Mouse (Mus musculus): Measurements from ENCODE around the gene Gm44511. TPM values are rescaled to one million over a fixed set of nuclear protein-coding genes. Genes with fewer than 3 reads are reported as not detected.
"Not testable (repeated sequence)": the region's sequence is repeated elsewhere in the genome, so short reads cannot be mapped to it uniquely, and the experiment has no call there.

Gm44511 gene
- polyA plus RNA-seq, 1 experiment from 2014 or later, result not detected

DNA sequence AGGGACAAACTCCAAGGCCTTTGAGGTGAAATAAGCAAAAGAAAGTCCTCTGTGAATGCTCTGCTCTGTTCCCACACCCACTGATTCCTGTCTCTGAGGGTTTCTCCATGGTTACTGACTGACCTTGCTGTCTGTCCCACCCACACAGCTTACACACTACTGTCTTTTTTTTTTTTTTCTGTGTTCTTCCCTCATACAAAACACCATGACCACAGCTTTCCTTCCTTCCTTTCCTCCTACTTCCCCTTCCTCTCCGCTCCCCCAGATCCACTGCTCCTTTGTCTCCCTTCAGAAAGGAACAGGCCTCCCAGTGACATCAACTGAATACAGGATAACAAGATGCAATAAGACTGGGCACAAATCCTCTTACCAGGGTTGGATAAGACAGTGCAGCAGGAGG is 37.6 kb downstream of the Gm44511 start:
- DNase-seq (no peak), ATAC-seq (ENCODE audit: low FRiP score, low TSS enrichment) (no peak)
- WGBS, result 73% methylated on average over 1 of the region's 1 CpGs
- no peaks in the 10 kb centered on the region for H3K27me3 ChIP-seq (ENCODE audit: control insufficient read depth, insufficient read depth, low read length)
- H3K4me2 ChIP-seq (ENCODE audit: low read length), result no peak overlapping the region
- no peak overlapping the region for H3K4me3 ChIP-seq (replicated peaks; ENCODE audit: low read depth, low read length)
- no peaks in the 10 kb centered on the region for H3K4me1 ChIP-seq (ENCODE audit: control insufficient read depth, insufficient read depth, low read length)
- no peaks in the 10 kb centered on the region for H3K36me3 ChIP-seq (ENCODE audit: control insufficient read depth, insufficient read depth, low read length)
- H3K27ac ChIP-seq (replicated peaks; ENCODE audit: low read depth, low read length), result no peak overlapping the region
- no peaks in the 10 kb centered on the region for H3K9me3 ChIP-seq (ENCODE audit: control insufficient read depth, low read length)
- no peak overlapping the region for H3K9ac ChIP-seq (replicated peaks; ENCODE audit: low read length)

DNA sequence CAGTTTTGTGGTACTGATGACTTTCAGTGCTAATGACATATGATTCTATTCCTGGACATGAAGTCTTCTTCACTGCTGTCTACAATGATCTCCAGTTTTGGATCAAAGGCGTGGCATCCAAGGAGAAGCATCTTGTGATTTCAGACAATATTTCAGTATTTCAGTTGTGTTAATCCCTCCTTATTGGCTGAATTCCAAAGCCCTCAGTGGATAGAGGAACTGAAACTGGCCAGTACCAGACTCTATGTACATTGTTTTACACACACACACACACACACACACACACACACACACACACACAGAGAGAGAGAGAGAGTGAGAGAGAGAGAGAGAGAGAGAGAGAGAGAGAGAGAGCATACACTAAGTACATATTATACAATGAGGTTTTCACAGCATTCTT is 39.7 kb downstream of the Gm44511 start:
- H3K4me3 ChIP-seq (replicated peaks; ENCODE audit: low read depth, low read length); ATAC-seq (ENCODE audit: low FRiP score, low TSS enrichment): not testable (repeated sequence)
- 81% methylated on average over 1 of the region's 1 CpGs for WGBS

DNA sequence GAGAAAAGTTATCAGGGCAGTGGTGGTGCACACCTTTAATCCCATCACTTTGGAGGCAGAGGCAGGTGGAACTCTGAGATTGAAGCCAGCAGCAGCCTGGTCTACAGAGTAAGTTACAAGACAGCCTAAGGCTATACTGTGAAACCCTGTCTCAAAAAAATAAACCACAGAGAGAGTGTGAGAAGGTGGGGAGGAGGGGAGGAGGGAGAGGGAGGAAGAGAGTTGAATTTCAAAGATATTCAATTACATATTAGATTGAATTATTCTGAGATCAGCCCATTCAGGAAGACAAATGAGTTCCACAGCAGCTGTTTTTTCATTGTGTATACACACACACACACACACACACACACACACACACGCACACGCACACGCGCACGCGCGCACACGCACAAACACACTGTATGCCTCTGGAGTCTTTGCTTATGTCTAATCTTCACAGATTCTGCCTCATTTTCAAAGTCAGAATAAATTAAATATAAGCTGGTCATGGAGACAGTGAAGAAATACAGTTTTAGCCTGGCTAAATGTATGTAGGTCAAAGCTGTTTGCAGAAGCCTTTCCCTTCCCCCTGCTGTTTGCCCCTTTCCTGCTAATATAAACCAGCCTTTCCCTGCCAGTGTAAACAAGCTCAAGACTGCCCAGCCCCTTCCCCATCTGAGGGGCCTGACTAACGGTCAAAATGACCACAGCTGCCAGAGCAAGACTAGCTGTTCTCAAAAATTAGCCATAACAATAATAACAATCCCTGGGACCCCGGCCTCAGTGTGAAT is 56.4 kb downstream of the Gm44511 start:
- 83% methylated on average over 10 of the region's 10 CpGs for WGBS
- no peak overlapping the region for H3K27ac ChIP-seq (replicated peaks; ENCODE audit: low read depth, low read length)
- DNase-seq, result peak; percentile 26

More for the DNA sequence above, 39.7 kb downstream of the Gm44511 start:
- not testable (repeated sequence) for DNase-seq; H3K9me3 ChIP-seq (ENCODE audit: control insufficient read depth, low read length); H3K27me3 ChIP-seq (ENCODE audit: control insufficient read depth, insufficient read depth, low read length); H3K4me1 ChIP-seq (ENCODE audit: control insufficient read depth, insufficient read depth, low read length); H3K36me3 ChIP-seq (ENCODE audit: control insufficient read depth, insufficient read depth, low read length); H3K9ac ChIP-seq (replicated peaks; ENCODE audit: low read length); H3K27ac ChIP-seq (replicated peaks; ENCODE audit: low read depth, low read length); H3K4me2 ChIP-seq (ENCODE audit: low read length)

DNA sequence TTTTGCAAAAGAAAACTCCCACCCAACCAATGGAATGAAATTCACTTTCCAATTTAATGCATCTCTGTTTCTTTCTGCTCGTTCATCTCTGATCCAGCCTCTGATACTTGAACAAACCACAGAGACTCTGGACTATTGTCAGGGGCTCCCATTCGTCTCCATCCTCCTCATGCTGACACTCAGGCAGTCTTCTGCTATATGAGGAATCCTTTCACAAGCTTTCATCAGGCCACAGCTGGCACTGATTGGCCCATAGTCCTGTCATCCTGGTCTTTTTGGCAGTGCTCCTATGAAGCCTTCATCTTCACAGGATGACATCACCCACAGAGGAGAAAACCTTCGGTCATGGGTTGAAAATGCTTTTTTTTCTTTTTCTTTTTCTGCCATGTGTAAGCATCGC is 58.1 kb downstream of the Gm44511 start:
- DNase-seq (no peak), ATAC-seq (ENCODE audit: low FRiP score, low TSS enrichment) (no peak)
- Histone ChIP-seq H3K4me1 (ENCODE audit: control insufficient read depth, insufficient read depth, low read length) (no peaks in the 10 kb centered on the region; the same call in 1 of the 2 replicates), H3K4me3 (replicated peaks; ENCODE audit: low read depth, low read length) (no peak overlapping the region), H3K27ac (replicated peaks; ENCODE audit: low read depth, low read length) (no peak overlapping the region), H3K27me3 (ENCODE audit: control insufficient read depth, insufficient read depth, low read length) (no peaks in the 10 kb centered on the region), H3K36me3 (ENCODE audit: control insufficient read depth, insufficient read depth, low read length) (no peaks in the 10 kb centered on the region), H3K9me3 (ENCODE audit: control insufficient read depth, low read length) (no peaks in the 10 kb centered on the region), H3K4me2 (ENCODE audit: low read length) (no peak overlapping the region), H3K9ac (replicated peaks; ENCODE audit: low read length) (no peak overlapping the region)
- WGBS, result 82% methylated on average over 4 of the region's 4 CpGs

More for the DNA sequence above, 56.4 kb downstream of the Gm44511 start:
- Histone ChIP-seq H3K4me2 (ENCODE audit: low read length) (no peak overlapping the region), H3K4me1 (ENCODE audit: control insufficient read depth, insufficient read depth, low read length) (no peaks in the 10 kb centered on the region; the same call in 1 of the 2 replicates), H3K4me3 (replicated peaks; ENCODE audit: low read depth, low read length) (no peak overlapping the region), H3K36me3 (ENCODE audit: control insufficient read depth, insufficient read depth, low read length) (no peaks in the 10 kb centered on the region), H3K9ac (replicated peaks; ENCODE audit: low read length) (no peak overlapping the region), H3K27me3 (ENCODE audit: control insufficient read depth, insufficient read depth, low read length) (no peaks in the 10 kb centered on the region), H3K9me3 (ENCODE audit: control insufficient read depth, low read length) (no peaks in the 10 kb centered on the region)
- no peak for ATAC-seq (ENCODE audit: low FRiP score, low TSS enrichment)

DNA sequence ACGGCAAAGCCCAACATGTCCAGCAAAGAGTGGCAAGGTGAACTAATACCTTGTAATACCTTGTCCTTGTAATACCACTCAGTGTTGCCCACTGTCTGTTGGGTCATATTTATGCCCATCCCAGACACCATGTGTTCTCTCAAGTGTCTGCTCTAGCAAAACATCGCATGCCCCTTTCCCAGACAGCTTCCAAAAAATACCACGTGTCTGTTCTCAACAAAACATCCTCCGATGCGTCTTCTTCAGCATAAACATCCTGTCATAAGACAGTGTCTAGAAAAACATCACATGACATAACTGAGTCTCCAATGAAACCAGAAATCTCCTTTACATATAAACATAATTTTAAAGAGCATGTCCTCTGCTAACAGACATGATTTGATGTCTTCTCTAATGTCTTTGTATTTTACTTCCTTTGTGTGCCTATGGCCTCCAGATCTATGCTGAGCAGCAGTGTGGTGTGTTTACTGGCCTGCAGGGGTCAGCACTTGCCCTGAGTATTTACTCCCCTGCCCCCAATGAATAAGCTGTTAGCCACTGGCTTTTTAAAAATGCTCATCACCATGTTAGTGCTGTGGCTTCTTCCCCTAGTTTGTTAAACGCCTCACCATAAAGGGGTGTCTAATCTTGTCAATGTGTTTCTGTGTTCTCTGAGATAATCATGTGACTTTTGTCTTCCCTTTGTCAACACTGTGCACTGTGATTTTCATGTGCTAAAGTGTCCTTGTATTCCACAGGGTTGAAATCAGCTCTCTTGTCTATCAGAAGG is 59.4 kb downstream of the Gm44511 start:
- H3K4me1 ChIP-seq (ENCODE audit: control insufficient read depth, insufficient read depth, low read length); H3K4me3 ChIP-seq (replicated peaks; ENCODE audit: low read depth, low read length); H3K9me3 ChIP-seq (ENCODE audit: control insufficient read depth, low read length); H3K9ac ChIP-seq (replicated peaks; ENCODE audit: low read length); H3K27me3 ChIP-seq (ENCODE audit: control insufficient read depth, insufficient read depth, low read length); H3K36me3 ChIP-seq (ENCODE audit: control insufficient read depth, insufficient read depth, low read length): not testable (repeated sequence)
- DNase-seq, result peak; percentile 84
- Histone ChIP-seq H3K27ac (replicated peaks; ENCODE audit: low read depth, low read length) (peak overlapping the region; percentile 63; the same call in 1 of the 2 replicates), H3K4me2 (ENCODE audit: low read length) (0 out of 2 replicates have a peak overlapping the region, but pooled peaks have one; percentile 7)
- ATAC-seq (ENCODE audit: low FRiP score, low TSS enrichment), result peak; percentile 49; the same call in 1 of the 2 replicates
- WGBS, result 64% methylated on average over 6 of the region's 6 CpGs

DNA sequence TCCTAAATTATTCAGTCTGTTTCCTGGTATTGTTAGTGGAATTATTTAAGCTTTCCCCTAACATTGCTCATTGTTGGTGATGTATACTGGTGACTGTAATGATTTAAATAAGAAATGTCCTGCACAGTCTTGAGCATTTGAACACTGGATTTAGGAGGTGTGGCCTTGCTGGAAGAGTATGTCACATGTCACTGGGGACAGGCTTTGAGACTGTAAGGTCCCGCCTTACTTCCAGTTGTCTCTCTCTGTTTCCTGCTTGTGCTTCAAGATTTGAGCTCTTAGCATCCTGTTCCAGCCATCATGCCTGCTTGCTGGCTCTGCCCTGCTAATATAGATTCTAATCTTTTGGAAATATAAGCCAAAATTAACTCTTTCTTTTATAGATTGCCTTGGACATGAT is 60.9 kb downstream of the Gm44511 start:
- Histone ChIP-seq H3K9ac (replicated peaks; ENCODE audit: low read length) (no peak overlapping the region), H3K36me3 (ENCODE audit: control insufficient read depth, insufficient read depth, low read length) (no peaks in the 10 kb centered on the region), H3K27me3 (ENCODE audit: control insufficient read depth, insufficient read depth, low read length) (no peaks in the 10 kb centered on the region), H3K4me2 (ENCODE audit: low read length) (no peak overlapping the region), H3K4me3 (replicated peaks; ENCODE audit: low read depth, low read length) (no peak overlapping the region), H3K27ac (replicated peaks; ENCODE audit: low read depth, low read length) (no peak overlapping the region), H3K4me1 (ENCODE audit: control insufficient read depth, insufficient read depth, low read length) (peaks cover 2% of the 10 kb centered on the region; the same call in 1 of the 2 replicates), H3K9me3 (ENCODE audit: control insufficient read depth, low read length) (no peaks in the 10 kb centered on the region)
- no peak for ATAC-seq (ENCODE audit: low FRiP score, low TSS enrichment)
- no peak for DNase-seq
- WGBS, result 80% methylated on average over 1 of the region's 1 CpGs

DNA sequence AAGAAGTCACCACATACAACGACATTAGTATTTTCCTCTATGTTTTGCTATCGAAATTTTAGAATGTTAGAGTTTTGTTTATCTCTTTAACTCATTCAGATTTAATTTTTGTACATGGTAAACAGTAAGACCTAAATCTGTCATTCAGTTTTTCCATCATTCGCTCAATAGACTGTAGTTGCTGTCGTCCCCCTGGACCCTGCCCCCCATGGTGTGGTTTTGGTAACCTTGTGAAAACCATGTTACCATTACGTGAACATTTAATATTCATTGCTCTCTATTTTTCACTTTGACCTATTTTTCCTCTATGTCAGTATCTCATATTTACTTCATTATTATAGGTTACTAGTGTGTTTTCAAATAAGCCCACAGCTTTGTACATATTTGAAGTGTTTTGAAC is 61.5 kb downstream of the Gm44511 start:
- peaks cover 3% of the 10 kb centered on the region; the same call in 1 of the 2 replicates for H3K4me1 ChIP-seq (ENCODE audit: control insufficient read depth, insufficient read depth, low read length)
- 21% methylated on average over 5 of the region's 5 CpGs for WGBS
- H3K27ac ChIP-seq (replicated peaks; ENCODE audit: low read depth, low read length), result peak overlapping the region; percentile 80; the same call in 1 of the 2 replicates
- DNase-seq (no peak), ATAC-seq (ENCODE audit: low FRiP score, low TSS enrichment) (no peak)
- H3K4me2 ChIP-seq (ENCODE audit: low read length), result peak overlapping the region; percentile 50
- peak overlapping the region; percentile 47; the same call in 1 of the 2 replicates for H3K9ac ChIP-seq (replicated peaks; ENCODE audit: low read length)
- H3K4me3 ChIP-seq (replicated peaks; ENCODE audit: low read depth, low read length), result peak overlapping the region; percentile 52
- no peaks in the 10 kb centered on the region for H3K36me3 ChIP-seq (ENCODE audit: control insufficient read depth, insufficient read depth, low read length)
- H3K27me3 ChIP-seq (ENCODE audit: control insufficient read depth, insufficient read depth, low read length), result no peaks in the 10 kb centered on the region
- H3K9me3 ChIP-seq (ENCODE audit: control insufficient read depth, low read length), result no peaks in the 10 kb centered on the region

DNA sequence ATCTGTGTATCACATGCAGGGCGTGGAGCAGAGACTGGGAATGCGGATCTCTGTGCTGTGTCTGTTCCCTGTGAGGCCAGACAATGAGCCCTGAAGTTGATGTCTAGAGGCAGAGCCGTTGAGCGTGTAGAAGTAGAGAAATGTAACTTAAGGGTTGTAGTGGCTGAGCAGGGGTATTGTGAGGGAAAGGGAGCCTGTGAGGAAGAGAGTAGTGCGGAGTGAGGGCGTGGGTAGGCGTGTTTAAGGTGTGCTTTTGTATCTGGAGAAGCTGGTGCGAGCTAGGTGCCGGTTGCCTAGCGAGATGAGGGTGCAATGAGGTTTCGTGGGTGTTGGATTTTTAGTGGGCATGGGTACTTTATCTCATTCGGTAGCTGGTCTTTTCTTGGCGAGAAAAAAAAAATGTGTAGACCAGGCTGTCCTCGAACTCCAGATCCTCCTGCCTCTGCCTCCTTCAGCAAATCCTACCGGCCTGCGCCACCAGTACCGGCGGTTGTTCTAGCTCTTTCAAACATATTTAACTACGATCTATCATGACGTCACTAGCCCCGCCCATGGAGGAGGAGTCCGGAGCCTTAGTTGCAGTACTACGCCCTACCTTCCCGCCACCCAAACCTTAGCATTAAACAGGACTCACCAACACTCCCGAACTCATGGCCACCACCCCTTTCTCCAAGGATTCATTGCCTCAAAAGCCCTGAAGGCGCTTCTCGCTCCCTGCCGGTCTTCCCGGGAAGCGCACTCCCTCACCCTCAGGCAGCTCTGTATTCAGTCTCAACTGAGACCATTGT is 62.2 kb downstream of the Gm44511 start:
- H3K4me1 ChIP-seq (ENCODE audit: control insufficient read depth, insufficient read depth, low read length), result peaks cover 7% of the 10 kb centered on the region; the same call in 1 of the 2 replicates
- no peaks in the 10 kb centered on the region for H3K9me3 ChIP-seq (ENCODE audit: control insufficient read depth, low read length)
- H3K4me3 ChIP-seq (replicated peaks; ENCODE audit: low read depth, low read length), result peak overlapping the region; percentile 52
- peak; percentile 95 for DNase-seq
- H3K36me3 ChIP-seq (ENCODE audit: control insufficient read depth, insufficient read depth, low read length), result no peaks in the 10 kb centered on the region
- WGBS, result 1% methylated on average over 30 of the region's 30 CpGs
- H3K9ac ChIP-seq (replicated peaks; ENCODE audit: low read length), result peak overlapping the region; percentile 62
- ATAC-seq (ENCODE audit: low FRiP score, low TSS enrichment), result peak; percentile 88
- H3K27ac ChIP-seq (replicated peaks; ENCODE audit: low read depth, low read length), result peak overlapping the region; percentile 85
- H3K4me2 ChIP-seq (ENCODE audit: low read length), result peak overlapping the region; percentile 65
- H3K27me3 ChIP-seq (ENCODE audit: control insufficient read depth, insufficient read depth, low read length), result no peaks in the 10 kb centered on the region

Measured in midbrain, embryonic 14.5 days (tissue).